Mouse (Mus musculus) megakaryocyte progenitor cell, adult 5-6 weeks (primary cell): ENCODE results near the gene Ccdc34. TPM values are rescaled to one million over a fixed set of nuclear protein-coding genes. Genes with fewer than 3 reads are reported as not detected.
"Not testable (repeated sequence)": the region's sequence is repeated elsewhere in the genome, so short reads cannot be mapped to it uniquely, and the experiment has no call there.

Source experiments
- ATAC-seq: replicated peaks from 2 replicates; pipeline ENCODE4 v1.8.0; 2016; ENCODE audit warnings: mild to moderate bottlenecking, moderate TSS enrichment, inconsistent platforms; ENCODE audit not compliant: poor library complexity
- total RNA-seq, 2 experiments: library from RNA; stranded (forward) in 1 of 2; stranded (reverse) in 1 of 2; fragments of 157-497, 149-512 nt in 1 of 2; fragments of 200-1000 nt in 1 of 2; gene quantifications; 2 replicates each; pipeline versions ENCODE4 v1.2.3 to v1.2.4; 2015 to 2017

The Ccdc34 gene
- total RNA-seq, 2 experiments from 2014 or later: 42.6 to 65.9 TPM

GRCm38 (mm10) chr2:110074646-110075452 is 57.2 kb downstream of the Ccdc34 start:
- no peak for ATAC-seq

DNA sequence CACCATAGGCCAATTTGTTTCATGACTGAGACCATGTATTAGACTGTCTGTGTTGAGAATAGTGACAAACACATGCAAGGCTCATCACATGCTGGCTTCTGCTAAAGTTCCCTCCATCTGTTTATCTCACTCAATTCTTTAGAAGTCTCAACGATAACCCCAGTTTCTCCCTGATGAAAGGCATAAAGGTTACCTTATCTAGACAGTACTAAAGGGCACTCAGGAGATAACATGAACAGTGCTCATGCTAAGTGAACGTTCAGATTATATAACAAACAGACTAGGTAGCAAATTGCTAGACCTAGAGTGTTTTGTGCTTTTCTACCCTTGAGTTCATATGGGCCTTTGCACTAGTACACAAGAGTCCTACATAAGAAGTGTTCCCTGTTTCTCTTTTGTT is 59.6 kb downstream of the Ccdc34 start:
- no peak for ATAC-seq

DNA sequence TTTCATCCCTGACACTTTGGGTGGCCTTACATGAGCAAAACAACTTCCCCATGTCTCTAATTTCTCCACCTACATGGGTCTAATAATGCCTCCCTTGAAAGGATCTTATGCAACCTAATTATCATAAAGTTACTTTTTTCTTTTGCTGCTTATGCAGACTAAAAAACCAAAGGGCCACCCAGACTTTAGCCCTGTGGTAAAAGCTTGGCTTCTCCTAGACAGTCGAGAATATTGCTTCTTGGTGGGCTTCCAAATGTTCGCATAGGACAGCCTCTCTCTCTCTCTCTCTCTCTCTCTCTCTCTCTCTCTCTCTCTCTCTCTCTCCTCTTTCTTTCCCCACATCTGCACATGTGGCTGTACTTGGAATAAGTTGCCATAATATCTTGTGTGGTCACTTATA is 60.0 kb downstream of the Ccdc34 start:
- ATAC-seq: no peak

DNA sequence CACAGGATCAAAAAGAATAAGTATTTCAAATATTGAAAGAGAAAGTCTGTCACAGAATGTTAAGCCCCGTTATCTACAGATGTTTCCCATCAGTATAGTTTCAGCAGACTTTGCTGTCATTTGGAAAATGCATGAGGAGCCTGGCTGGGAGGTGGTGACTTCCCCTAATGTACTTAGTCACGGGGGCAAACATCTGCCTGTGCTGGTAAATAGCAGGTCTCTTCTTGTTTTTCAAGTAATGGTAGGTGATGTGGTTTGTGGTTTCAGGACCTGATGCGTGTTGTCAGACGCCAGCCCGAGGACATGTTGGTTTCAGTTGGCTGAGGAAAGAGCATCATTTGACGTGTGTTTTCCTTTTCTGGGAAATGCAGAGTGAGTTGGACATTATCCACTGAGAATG is 62.9 kb downstream of the Ccdc34 start:
- ATAC-seq: no peak; the same call in 1 of the 2 replicates

- no peak for ATAC-seq
These were observed 65.4 kb downstream of the Ccdc34 start for GRCm38 (mm10) chr2:110082975-110083374.

- ATAC-seq: no peak
These were observed 68.1 kb downstream of the Ccdc34 start for GRCm38 (mm10) chr2:110085701-110086143.

- no peak for ATAC-seq
These were observed 96.5 kb downstream of the Ccdc34 start for GRCm38 (mm10) chr2:110114133-110114532.

GRCm38 (mm10) chr2:110129396-110129795 is 111.8 kb downstream of the Ccdc34 start:
- ATAC-seq: no peak

GRCm38 (mm10) chr2:110131573-110131972 is 114.0 kb downstream of the Ccdc34 start:
- no peak for ATAC-seq

DNA sequence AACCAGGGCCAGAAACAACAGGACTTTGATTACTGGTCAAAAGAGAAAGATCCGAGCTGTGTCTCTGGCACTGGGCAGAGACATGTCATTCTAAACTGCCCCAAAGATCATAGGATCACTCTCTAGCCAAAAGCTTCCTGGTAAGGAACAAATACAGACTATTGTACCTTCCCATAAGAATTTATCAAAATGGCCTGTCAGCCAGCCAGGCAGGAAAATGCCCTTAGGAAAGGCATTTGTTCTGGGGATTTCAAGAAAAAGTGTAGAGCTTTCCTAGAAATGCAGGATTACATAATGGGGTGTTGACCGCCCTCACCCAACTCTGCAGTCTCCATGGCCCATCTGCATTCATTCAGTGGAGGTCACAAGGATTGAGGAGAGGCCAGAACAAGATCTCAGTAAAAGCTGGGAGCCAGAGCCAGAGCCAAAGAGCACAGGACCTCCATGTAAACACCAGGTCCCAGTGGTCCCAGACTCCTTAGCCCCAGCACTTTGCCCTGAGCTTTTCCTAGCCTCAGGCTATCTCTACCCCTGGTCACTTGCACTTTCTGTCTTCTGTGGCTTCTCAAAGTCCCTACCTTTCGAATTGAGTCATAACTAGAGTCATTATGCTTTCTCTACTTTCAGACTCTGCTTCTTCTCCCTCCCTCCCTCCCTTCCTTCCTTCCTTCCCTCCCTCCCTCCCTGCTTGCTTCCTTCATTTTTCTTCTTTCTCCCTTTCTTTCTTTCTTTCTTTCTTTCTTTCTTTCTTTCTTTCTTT is 115.9 kb downstream of the Ccdc34 start:
- ATAC-seq: no peak

DNA sequence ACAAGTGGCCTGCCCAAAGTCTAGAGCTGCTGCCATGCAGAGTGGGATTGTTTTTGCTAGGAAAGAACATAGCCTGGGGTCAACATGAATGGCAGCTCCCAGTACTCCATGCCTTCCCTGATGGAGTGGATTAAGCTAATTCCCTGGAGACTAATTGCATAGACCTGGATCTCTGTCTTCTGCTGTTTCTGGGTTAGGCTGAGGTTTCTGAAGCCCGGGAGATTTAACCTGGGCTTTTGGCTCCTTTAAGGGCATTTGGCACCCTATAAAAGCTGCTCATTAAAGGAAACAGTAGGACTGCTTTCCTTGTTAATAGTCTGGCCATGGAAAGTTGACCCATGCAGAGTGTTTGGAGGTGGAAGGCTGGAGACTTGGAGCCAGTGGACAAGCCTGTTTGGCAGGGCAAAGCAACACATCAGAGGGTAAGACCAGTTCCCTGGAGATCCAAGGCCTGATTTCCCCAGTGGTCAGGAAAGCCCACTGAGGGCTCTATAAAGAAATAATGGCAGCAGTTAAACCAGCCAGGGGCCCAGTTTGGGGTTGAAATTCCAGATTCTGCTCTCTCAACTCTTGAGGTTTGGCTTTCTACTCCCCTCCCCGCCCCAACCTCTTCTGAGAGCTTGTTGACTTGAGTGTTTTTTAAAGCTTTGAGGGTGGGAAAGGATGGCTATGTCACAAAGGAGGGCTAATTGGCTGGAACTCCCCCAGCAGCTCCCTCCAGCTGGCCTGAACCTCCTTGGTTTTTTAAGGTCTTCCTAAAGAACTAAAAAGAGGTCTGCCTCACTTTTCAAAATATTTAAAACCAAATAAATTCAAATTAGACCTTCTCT is 117.4 kb downstream of the Ccdc34 start:
- ATAC-seq: no peak

- no peak for ATAC-seq
These were observed 119.7 kb downstream of the Ccdc34 start for GRCm38 (mm10) chr2:110137291-110137690.

- no peak for ATAC-seq
These were observed 120.5 kb downstream of the Ccdc34 start for GRCm38 (mm10) chr2:110138096-110138495.

DNA sequence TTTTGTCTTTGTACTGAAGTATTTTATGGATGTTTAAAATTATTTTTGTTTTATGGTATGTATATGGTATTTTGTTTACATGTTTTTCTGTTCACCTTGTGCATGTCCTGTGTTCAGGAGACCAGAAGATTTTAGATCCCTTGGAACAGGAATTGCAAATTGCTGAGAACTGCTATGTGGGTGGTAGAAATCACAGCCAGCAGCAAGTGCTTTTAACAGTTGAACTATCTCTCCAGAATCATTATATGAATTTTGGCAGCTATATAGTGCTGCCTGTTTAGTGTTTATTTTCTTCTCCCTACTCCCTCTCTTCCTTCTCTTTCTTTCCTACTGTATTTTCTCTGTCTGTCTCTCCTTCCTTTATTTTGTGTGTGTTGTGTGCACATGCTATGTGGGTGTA is 130.4 kb downstream of the Ccdc34 start:
- not testable (repeated sequence) for ATAC-seq

DNA sequence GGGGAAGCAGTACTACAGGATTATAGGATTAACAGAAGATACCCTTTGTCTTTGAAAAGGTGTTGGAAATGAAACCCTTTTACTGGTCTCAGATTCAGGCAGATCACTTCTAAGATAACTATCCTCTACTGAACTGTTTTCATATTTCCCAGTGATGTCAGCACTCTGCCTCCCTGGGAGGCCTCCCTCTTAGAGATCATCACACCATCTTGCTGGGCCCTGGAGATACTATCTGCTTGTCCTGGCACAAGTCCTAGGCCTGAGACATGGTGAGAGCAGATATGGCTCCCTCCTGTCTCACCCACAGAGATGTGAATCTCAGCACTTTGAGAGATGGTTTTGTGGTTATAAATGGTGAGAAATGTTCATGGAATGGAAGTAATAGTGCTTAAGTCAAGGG is 131.6 kb downstream of the Ccdc34 start:
- no peak for ATAC-seq

DNA sequence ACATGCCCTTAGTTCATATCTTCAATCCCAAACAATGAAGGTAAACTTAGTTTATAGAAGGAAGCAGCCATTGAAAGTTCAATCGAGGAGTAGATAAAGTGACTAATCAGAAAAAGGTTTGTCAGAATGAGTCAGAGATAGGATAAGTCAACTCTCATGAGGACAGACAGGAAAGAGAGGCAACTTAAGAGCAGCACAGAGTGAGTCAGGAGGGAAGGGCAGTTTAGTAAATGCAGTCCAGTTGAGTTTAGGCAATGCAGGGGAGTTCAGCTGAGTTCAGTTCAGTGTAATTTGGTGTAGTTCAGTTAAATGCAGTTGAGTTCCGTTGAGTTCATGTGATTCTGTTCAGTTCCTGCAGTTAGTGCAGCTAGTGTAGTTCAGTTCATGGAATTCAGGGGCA is 138.7 kb downstream of the Ccdc34 start:
- no peak for ATAC-seq

DNA sequence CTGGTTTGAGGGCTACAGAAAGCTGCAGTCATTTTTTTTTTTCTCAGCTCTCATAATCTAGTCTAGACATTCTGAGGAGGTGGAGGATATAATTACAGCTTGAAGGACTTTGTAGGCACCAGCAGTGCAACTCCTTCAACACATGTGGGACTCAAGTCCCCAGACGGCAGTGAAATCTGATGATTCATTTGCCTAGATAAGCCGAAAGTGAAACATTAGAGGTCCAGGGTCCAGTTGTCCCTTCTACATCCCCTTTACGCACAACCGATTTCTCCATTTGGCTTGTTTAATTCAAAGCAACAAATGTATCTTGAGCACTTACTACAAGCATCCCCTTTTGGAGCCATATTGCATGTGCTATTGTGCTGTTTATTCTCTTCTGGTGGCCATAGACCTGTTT is 147.4 kb downstream of the Ccdc34 start:
- no peak for ATAC-seq

GRCm38 (mm10) chr2:110167694-110168093 is 150.1 kb downstream of the Ccdc34 start:
- ATAC-seq: no peak

- ATAC-seq: no peak
These were observed 150.7 kb downstream of the Ccdc34 start for GRCm38 (mm10) chr2:110168361-110168760.

GRCm38 (mm10) chr2:110172456-110172855 is 154.8 kb downstream of the Ccdc34 start:
- 0 out of 2 replicates have a peak, but pooled peaks have one; percentile 20 for ATAC-seq

DNA sequence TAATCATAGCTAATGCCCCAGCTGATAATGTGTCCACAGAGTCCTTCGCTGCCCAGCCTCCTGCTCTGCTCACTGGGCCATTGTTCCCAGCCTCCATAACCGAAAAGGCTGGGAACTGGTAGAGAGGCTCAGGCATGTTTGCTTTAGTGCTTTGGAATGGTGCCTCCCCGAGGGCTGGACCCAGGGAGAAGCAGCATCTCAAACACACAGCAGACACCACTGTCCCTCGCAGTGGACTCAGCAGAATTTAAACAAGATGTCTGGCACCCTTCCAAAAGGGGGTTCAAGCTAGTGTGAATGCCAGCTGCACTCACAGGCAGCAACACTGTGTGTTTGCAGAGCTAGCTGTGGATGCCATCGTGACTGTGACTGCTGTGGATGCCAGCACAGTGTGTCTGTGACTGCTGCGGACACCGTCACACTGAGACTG is 156.2 kb downstream of the Ccdc34 start:
- ATAC-seq: no peak
